Mouse (Mus musculus) embryonic fibroblast, embryonic 13.5 days (primary cell): ENCODE data around the gene Thsd4. TPM values are rescaled to one million over a fixed set of nuclear protein-coding genes. Genes with fewer than 3 reads are reported as not detected.
A peak's percentile ranks its signal among the peaks of the same experiment; 100 is the strongest.

Source experiments
- H3K27ac ChIP-seq: 2 replicates; pipeline ENCODE4 v1.5.1; 2012; ENCODE audit warnings: low read length, control low read depth, inconsistent platforms; ENCODE audit not compliant: insufficient read depth
- H3K4me1 ChIP-seq: 2 replicates; pipeline ENCODE4 v1.6.1; 2011; ENCODE audit warnings: low read length; ENCODE audit not compliant: control insufficient read depth, insufficient read depth
- H3K4me3 ChIP-seq: 2 replicates; pipeline ENCODE4 v1.5.1; 2011; ENCODE audit warnings: mild to moderate bottlenecking, control low read depth, low read length; ENCODE audit not compliant: insufficient read depth
- CTCF ChIP-seq: IDR thresholded peaks from 2 replicates; pipeline ENCODE4 v1.5.1; 2011; ENCODE audit warnings: mild to moderate bottlenecking, control low read depth, low read length, moderate library complexity, borderline replicate concordance; ENCODE audit not compliant: insufficient read depth
- POLR2A ChIP-seq: IDR thresholded peaks from 2 replicates; pipeline ENCODE4 v1.6.1; 2011; ENCODE audit warnings: low read depth, mild to moderate bottlenecking, control low read depth, low read length, moderate library complexity
- polyA plus RNA-seq: library from polyadenylated mRNA; stranded (reverse); fragments of >200 nt; gene quantifications from 2 replicates; pipeline ENCODE4 v1.2.4, GENCODE M21; 2011; ENCODE audit warnings: low read depth; ENCODE audit not compliant: missing spikeins, insufficient read length

Gene Thsd4
- polyA plus RNA-seq, 1 experiment = 7.0 TPM

GRCm38 (mm10) chr9:60056131-60056530 is 465.7 kb downstream of the Thsd4 start:
- H3K27ac ChIP-seq = no peak overlapping the region

GRCm38 (mm10) chr9:60054951-60055350 is 466.9 kb downstream of the Thsd4 start:
- H3K4me3 ChIP-seq = no peak overlapping the region
- H3K27ac ChIP-seq = no peak overlapping the region
- no peak for TF ChIP-seq POLR2A
- no peak for TF ChIP-seq CTCF
- H3K4me1 ChIP-seq = no peaks in the 10 kb centered on the region

More at GRCm38 (mm10) chr9:60056131-60056530, 465.7 kb downstream of the Thsd4 start:
- TF ChIP-seq POLR2A = no peak
- no peak for TF ChIP-seq CTCF
- Histone ChIP-seq H3K4me3 (no peak overlapping the region), H3K4me1 (no peaks in the 10 kb centered on the region)

GRCm38 (mm10) chr9:60053117-60053516 is 468.7 kb downstream of the Thsd4 start:
- Histone ChIP-seq H3K27ac (no peak overlapping the region), H3K4me1 (no peaks in the 10 kb centered on the region), H3K4me3 (no peak overlapping the region)
- TF ChIP-seq CTCF = no peak
- no peak for TF ChIP-seq POLR2A

GRCm38 (mm10) chr9:60052415-60052814 is 469.4 kb downstream of the Thsd4 start:
- no peak for TF ChIP-seq CTCF
- no peak for TF ChIP-seq POLR2A
- no peaks in the 10 kb centered on the region for H3K4me1 ChIP-seq
- H3K27ac ChIP-seq = no peak overlapping the region
- H3K4me3 ChIP-seq = no peak overlapping the region

GRCm38 (mm10) chr9:60043175-60043574 is 478.7 kb downstream of the Thsd4 start:
- H3K4me1 ChIP-seq = no peaks in the 10 kb centered on the region
- H3K4me3 ChIP-seq = no peak overlapping the region
- TF ChIP-seq POLR2A = no peak
- no peak for TF ChIP-seq CTCF
- H3K27ac ChIP-seq = no peak overlapping the region

- no peak overlapping the region for H3K27ac ChIP-seq
- TF ChIP-seq POLR2A (no peak), CTCF (no peak)
- H3K4me3 ChIP-seq = no peak overlapping the region
- no peaks in the 10 kb centered on the region for H3K4me1 ChIP-seq
These were observed 487.0 kb downstream of the Thsd4 start for GRCm38 (mm10) chr9:60034883-60035282.

GRCm38 (mm10) chr9:60027234-60027633 is 494.6 kb downstream of the Thsd4 start:
- Histone ChIP-seq H3K4me1 (no peaks in the 10 kb centered on the region; the same call in 1 of the 2 replicates), H3K27ac (no peak overlapping the region), H3K4me3 (no peak overlapping the region)
- no peak for TF ChIP-seq POLR2A
- TF ChIP-seq CTCF = no peak

- no peaks in the 10 kb centered on the region; the same call in 1 of the 2 replicates for H3K4me1 ChIP-seq
- TF ChIP-seq CTCF (0 out of 2 replicates have a peak, but pooled peaks have one; percentile 12), POLR2A (no peak)
- no peak overlapping the region for H3K4me3 ChIP-seq
- H3K27ac ChIP-seq = no peak overlapping the region
These were observed 495.1 kb downstream of the Thsd4 start for GRCm38 (mm10) chr9:60026795-60027194.

GRCm38 (mm10) chr9:60025919-60026318 is 495.9 kb downstream of the Thsd4 start:
- Histone ChIP-seq H3K27ac (no peak overlapping the region), H3K4me1 (no peaks in the 10 kb centered on the region; the same call in 1 of the 2 replicates), H3K4me3 (no peak overlapping the region)
- no peak for TF ChIP-seq CTCF

GRCm38 (mm10) chr9:60024971-60025370 is 496.9 kb downstream of the Thsd4 start:
- TF ChIP-seq CTCF (no peak), POLR2A (no peak)
- Histone ChIP-seq H3K4me1 (no peaks in the 10 kb centered on the region; the same call in 1 of the 2 replicates), H3K27ac (0 out of 2 replicates have a peak overlapping the region, but pooled peaks have one; percentile 1), H3K4me3 (no peak overlapping the region)
